Mouse (Mus musculus) erythroid progenitor cell, adult 5-6 weeks (primary cell): ENCODE results near the gene Polr2f. TPM values are rescaled to one million over a fixed set of nuclear protein-coding genes. Genes with fewer than 3 reads are reported as not detected.

Source experiments
- ATAC-seq: replicated peaks from 2 replicates; pipeline ENCODE4 v1.8.0; 2016; ENCODE audit warnings: moderate number of reproducible peaks, mild to moderate bottlenecking, moderate TSS enrichment, inconsistent platforms; ENCODE audit not compliant: poor library complexity, low FRiP score, severe bottlenecking
- total RNA-seq, 2 experiments: library from RNA; stranded (forward) in 1 of 2; stranded (reverse) in 1 of 2; fragments of 150-400 nt in 1 of 2; fragments of 186-747, 209-891 nt in 1 of 2; gene quantifications; 2 replicates each; pipeline versions ENCODE4 v1.2.3 to v1.2.4; 2015 to 2017; ENCODE audit warnings: low replicate concordance in 2 of 2

The Polr2f gene
- total RNA-seq, 2 experiments from 2014 or later: 17.0 to 32.7 TPM

DNA sequence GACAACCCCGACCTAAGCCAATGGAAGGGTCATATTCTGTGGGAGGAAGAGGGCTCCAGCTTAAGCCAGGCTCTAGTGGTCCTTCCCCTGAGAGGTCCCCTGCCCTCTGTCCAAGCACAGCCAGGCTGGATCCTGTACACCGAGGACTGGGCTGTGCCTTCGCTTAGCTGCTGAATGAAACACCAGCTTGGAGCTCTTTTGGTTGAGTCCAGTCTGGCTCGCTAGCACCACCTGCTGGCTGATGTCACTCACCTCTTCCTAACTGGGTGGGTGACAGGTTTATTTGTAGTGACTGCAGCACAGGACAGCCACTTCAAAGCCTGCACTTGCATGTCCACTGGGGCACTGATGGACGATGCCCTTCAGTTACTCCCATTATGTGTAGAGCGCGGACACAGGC lies 7.7 kb downstream of the Polr2f start:
- ATAC-seq: peak; percentile 86

DNA sequence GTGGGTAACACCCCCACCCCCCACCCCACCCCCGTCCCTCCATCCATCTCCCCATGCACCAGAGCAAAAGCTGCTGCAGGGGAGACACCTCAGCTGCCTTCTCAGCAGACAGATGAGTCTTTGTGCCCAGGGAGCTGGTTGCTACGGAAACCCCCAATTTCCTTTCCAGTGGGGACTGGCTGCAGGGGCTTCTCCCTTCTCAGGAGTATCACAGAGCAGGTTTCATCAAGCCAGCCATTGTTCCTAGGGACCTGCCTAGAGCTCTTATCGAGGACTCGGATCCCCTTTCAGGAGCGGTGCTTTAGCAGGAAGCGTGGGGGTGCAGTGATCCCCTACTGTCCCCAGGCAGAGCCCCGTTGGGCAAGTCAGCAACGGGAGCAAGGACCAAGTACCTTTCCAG lies 11.1 kb downstream of the Polr2f start:
- no peak for ATAC-seq

DNA sequence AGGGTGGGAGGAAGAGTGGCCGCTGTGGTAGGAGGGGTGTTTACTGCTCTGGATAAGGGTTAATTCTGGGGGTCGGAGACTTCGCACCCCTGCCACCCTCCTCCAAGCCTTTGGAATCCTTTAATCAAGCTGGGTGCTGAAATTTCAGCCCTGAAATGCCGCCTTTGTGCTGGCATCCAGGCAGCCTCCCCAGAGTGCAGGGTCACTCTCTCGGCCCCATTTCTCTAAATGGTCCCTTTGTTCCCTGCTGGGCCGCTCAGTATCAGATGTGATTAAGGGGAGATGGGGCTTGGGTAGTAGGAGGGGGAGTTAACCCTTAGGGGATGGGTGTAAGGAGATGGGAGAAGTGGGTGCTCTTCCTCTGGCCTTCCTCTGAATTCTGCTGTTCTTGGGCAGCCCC lies 11.9 kb downstream of the Polr2f start:
- ATAC-seq: no peak

DNA sequence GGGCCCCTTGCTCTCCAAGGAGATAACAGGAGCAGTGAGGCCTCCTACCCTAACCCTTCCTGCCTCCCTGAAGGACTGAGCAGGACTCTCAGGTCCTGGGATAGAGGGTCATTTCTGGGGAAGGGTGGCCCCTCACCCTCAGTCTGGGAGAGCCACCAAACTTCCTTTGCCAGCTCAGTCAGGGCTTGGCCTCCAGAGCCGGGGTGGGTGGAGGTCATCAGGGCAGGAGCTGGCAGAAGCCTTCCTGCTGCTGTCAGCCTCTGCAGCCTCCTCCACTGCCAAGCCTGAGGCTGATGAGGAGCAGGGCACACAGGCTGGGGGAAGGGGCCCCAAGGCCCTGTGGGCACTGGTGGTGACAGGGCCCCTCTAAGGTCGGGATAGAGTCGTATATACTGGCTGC lies 14.8 kb downstream of the Polr2f start:
- ATAC-seq: no peak

DNA sequence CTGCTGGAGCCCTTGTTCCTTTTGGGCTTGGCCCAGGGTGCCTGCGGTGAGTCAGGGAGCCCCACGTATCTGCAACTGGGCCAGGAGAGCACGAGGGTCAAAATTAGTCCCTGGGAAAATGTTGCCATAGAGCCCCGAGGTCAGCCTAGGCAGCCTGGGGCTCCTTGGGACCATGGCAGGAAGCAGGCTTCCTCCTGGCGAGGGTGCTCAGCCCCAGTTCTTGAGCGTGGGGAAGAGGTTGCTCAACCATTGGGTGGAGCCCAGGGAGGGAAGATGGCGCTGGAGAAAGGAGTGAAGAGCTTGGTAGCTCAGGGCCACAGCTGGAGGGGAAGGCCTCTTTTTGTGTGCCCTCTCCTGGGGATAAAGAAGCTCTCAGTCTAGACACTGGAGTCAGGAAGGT lies 21.5 kb downstream of the Polr2f start:
- ATAC-seq: no peak

DNA sequence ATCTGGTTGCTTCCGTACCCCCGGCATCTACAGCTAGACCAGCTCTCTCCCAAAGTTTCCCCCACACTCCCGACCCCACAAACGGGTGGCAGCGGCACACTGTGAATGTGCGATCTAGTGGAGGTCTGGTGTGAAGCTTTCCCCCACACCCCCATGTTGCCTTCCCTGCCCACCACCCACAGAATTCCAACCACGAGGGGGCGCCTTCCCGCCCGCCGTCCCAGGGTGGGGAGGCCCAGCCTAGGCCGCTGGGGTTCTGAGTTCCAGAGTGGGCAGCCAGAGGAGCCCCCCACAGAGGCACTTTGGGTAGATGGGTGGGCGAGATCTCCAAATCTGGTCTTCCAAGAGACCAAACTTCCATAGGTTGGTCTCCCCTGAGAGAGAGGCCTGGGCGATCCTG lies 22.0 kb downstream of the Polr2f start:
- ATAC-seq: no peak

DNA sequence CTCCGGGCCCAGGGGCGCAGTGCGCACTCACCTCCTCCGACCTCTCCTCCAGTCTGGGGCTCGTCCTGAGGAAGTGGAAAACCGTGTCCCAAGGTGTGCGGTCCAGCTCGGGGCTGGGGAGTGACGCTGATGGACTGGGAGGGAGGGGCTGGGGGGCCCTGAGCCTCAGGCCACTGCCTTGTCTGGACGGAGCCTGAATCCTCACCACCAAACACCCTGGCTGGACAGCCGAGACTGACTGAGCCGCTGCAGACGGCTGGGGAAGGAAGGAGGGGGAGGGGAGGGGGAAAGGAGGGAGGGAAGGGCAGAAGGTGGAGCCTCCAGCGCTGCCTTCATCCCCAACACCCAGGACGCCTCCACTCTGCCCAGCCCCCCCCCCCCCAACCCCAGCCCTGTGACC lies 23.4 kb downstream of the Polr2f start:
- ATAC-seq: no peak

DNA sequence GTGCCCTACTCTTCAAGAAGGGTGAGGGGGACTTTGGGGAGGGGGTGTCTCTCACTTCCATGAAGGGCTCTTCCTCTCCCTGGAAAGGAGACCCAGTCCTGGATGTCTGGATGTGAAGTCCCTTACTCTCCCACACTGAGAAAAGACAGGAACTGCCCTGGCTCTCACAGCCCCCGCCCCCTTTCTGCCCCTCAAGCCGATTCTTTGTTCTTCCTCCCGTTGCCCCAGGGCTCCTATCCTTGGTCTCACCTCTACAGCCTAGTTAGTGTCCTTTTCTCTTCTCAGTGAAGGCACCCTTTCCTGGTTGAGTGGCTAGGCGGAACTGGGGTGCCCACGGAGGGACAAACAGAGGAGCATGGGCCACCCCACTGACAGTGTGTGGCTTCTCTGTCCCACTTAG lies 24.3 kb downstream of the Polr2f start, which contains the start of gene Sox10:
Sox10 (minus strand) TSS at position 101 of the 400 bp plus-strand sequence.
- ATAC-seq: no peak

DNA sequence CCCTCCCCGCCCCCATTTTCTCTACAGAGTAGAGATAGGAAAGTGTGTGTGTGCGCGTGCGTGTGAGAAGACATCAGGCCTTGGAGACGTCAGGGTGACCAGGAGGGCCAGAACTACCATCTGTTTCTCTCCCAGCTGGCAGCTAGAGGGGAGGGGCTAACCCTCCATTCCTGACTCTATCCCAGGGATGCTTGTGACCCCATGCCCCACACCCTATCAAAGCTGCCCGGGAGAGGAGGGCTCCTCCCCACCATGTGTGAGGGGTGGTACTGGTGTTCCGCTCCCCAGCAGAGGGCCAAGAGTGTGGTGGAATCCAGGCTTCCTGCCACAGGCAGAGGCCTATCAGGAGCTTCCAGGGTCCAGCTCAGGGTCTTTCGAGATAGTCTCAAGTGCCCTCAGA lies 25.9 kb downstream of the Polr2f start:
- ATAC-seq: no peak

DNA sequence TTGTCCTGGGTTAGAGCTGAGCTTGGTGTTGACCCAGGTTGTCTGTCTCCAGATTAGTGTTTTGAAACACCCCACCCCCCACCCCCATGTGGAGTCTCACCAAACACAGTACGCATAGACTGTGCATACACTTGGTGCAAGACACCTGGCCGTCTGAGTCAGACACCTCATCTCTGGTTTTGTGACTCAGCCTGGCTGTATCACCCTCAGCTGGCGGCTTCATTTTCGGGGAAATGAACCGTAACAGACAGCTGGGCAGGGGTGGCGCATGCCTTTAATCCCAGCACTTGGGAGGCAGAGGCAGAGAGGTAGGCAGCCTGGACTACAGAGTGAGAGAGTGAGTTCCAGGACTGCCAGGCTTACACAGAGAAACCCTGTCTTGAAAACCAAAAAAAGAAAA lies 36.1 kb downstream of the Polr2f start:
- no peak for ATAC-seq

DNA sequence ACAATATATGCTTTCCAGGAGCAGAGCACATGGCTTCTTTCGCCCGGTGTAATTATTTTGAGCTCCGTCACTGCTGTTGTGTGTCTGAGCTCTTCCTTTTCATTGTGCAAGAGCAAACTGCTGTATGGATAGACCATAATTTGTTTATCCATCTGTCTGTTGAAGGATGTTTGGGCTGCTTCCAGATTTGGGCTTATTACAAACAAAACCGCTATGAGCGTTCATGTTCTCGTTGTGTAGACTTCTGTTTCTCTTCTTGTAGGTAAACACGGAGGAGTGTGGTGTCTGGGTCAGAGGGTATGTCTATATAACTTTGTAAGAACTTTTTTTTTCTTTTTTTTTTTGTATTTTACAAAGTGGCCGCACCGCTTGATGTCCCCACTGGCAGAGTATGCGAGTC lies 44.4 kb downstream of the Polr2f start:
- ATAC-seq: no peak

DNA sequence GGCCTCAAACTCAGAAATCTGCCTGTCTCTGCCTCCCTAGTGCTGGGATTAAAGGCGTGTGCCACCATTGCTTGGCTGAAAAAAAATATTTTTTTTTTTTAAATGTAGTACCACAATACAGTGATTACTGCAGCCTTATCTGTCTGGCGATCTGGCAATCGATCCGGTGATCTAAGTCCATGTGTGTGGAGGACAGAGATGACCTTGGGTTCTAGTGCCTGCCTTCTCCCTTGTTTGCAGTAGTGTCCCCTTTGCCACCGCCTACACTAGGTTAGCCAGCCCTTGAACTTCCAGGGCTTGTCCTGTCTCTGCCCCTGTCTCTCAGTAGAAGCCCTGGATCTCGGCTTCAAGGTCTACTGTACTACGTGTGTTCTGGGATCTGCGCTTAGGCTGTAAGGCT lies 47.0 kb downstream of the Polr2f start:
- no peak for ATAC-seq

DNA sequence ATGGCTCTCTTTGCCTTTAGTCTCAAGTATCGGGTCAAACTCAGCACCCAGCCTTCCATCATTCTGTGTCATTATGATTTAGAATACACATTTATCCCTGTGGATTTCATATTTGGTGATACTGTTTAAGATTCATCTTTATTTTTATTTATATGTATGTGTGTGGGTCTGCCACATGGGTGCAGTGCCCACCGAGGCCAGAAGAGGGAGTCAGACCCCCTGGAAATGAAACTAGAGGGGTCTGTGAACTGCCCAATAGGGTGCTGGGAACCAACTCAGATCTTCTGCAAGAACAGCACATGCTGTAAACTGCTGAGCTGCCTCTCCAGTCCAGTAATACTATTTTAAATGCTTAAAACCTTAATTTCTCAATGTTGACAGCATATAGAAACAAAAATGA lies 50.6 kb downstream of the Polr2f start:
- no peak for ATAC-seq

DNA sequence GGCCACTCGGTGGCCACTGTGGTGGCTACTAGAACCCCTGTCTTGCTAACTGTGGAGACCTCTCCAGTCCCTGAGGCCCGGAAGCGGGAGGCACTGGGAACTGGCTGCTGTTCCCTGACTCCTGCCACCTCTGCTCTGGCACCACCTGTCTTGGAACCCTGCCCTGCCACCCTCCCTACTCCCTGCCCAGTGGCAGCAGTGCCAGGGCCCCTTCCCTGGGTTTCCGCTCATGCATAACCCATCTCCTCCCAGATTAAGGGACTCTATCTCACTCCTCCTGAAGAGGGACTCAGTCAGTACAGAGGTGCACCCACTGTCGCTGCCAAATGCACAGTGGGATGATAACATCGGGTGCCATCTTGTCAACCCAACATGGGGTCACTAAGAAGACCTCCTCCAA lies 51.6 kb downstream of the Polr2f start:
- ATAC-seq: no peak

DNA sequence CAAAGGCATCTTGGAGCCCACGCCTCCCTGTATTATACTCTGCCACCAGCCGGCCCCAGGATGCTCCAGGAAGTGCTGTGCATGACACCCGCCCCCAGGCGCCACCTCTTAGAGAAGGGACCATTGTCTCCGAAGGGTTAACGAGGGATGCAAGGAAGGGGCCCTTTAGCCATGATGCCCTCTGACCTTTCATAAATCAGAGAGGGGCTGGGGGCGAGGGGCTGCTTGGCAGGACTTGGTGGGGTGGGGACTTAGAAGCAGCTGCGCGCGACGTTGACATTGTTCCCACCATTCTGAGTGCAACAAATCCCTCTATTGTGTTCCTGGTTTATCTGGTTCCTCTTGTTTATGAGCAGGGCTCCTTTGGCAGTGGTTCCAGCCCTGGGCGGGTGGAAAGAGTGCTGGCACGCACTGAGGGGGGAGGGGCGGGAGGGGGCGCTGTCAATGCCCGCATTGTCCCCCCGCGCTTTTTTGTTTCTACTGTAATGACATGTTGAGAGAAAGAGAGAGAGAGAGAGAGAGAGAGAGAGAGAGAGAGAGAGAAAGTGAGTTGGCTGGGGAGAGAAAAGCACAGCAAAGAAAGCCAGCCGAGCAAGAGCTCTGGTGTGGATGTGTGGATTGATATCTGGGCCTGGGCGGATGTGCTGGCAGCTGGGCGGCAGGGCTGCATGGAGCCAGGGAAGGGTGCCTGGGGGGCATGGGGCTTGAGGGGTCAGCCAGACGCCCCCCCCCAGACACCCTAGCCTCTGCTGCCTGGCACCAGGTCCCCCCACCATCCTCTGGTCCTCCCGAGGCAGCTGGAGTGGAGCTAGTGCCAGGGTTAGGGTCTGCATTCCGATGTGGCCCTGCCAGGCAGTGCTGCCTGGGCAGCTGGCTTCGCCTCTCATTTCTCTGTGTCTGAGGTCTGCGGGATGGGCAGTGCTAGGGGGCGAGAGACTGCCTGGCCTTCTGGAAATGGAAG lies 52.4 kb downstream of the Polr2f start:
- no peak for ATAC-seq

DNA sequence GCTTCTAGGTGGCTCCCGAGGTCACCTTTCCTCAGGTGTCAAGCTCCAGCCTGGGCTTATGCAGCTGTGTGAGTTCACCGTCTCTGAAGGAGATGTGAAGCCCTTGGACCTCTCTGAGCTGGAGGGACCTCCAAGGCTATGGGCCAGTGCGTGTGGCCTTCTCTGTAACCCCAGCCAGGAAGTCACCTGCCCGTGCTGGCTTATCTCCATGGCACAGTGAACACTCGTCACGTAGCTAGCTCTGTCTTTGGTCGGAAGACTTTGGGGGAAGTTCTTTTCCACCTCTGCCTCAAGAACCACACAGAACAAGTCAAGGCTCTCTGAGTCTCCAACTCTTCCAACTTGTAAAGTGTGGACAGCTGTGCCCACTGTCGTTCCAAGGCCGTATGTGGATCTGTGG lies 53.2 kb downstream of the Polr2f start:
- no peak for ATAC-seq

DNA sequence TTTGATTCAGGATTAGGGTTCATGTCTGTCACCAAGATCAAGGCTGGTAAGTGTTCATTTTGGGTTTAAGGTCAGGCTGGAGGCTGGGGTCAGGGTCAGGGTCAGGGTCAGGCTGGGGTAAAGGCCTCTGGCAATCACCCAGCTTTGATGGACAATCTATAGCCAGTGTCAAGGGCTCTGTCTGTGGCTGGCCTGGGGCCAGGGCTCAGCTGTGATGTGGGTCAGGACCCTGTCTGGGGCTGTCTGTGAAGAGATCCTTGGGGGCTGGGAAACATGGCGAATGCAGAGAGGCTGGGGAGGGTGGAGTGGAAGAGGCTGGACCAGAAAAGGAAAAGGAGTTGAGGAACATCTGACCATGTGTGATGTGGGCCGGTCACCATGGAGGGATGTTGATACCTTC lies 54.1 kb downstream of the Polr2f start:
- ATAC-seq: no peak; the same call in 1 of the 2 replicates

DNA sequence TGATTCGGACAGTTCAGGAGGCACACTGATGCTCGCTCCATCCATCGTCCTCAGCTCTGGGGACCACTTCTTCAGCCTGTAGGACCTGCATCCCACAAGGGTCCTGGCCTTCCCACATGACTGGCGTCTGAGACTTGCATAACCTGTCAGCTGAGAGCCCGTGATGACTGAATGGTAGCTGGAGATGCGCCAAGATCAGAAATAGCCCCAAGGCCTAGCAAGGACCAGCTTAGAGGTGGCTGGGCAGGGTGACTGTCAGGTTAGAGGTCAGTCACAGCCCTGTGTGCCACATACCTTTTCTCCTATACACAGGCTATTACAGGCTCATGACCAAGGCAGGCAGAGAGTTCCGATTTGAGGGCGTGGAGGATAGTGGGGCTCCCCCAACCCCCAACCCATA lies 54.7 kb downstream of the Polr2f start:
- ATAC-seq: no peak

DNA sequence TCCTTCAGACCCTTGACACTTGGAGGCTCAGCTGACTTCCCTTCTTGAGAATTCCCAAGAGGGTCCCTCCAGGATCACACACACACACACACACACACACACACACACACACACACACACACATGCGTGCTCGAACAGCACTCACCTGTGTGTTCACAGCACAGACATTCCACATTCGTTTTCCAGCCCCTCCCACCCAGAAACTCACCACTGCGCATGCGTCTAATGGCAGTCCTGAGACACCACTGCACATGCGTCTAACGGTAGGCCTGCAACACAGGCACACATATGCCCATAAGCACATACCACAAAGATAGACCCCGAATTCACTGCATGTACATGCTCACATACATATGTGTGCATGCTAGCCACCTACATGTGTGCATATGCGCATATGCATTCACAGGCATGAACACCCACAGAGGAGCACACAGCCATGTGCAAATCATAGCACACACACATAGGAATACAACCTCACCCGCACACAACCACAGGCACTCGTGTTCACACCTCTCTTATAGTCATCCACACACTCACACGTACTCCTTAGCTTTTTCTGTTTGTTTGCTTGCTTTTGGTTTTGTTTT lies 58.7 kb downstream of the Polr2f start:
- no peak for ATAC-seq
